Mouse (Mus musculus): ENCODE results near the gene Mfap3.

DNA sequence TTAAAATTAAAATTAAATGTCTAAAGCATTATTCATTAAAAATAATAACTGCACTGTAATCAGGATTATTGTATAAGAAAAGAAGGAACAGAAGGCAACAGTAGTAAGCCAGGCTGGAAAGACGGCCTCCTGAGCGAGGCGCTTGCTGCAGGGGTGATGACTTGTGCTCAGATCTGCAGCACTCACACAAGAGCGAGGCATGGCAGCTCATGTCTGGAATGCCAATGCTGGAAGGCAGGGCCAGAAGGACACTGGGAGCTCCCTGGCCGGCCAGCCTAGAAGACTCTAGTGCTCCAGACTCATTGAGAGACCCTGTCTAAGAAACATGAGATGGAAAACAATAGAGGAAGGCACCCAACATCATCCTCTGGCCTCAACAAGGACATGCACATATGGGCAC lies 15.3 kb upstream of the Mfap3 start:
- TF ChIP-seq POLR2A (IDR thresholded peaks at IDR 0.05; ENCODE audit: borderline replicate concordance, extremely low read depth, low read depth, low read length), result no peak
- TF ChIP-seq CTCF (IDR thresholded peaks at IDR 0.05; ENCODE audit: insufficient read depth, low read length), result no peak
